Mouse (Mus musculus): ENCODE measurements around the gene Iqcf6.

- TF ChIP-seq CTCF (IDR thresholded peaks at IDR 0.05; ENCODE audit: low read depth) (no peak), EP300 (IDR thresholded peaks at IDR 0.05; ENCODE audit: low read depth) (no peak)
These were observed 36.8 kb downstream of the Iqcf6 start for GRCm38 (mm10) chr9:106663200-106663599.
